Mouse (Mus musculus) gastrocnemius, adult 8-10 months (tissue): ENCODE data around the gene Dennd4b. TPM values are rescaled to one million over a fixed set of nuclear protein-coding genes. Genes with fewer than 3 reads are reported as not detected.
"Not testable (repeated sequence)": the region's sequence is repeated elsewhere in the genome, so short reads cannot be mapped to it uniquely, and the experiment has no call there.

ENCODE experiments used
- DNase-seq, 2 experiments: peaks; one replicate each; pipeline ENCODE4 v3.0.0; 2022; ENCODE audit warnings: low spot score in 2 of 2
- total RNA-seq, 4 experiments: library from RNA; stranded (reverse); gene quantifications; 2 replicates each; pipeline ENCODE4 v1.2.4; 2022

Dennd4b gene
- total RNA-seq, 4 experiments from 2014 or later: 76.0 to 106 (median 85.8) TPM

DNA sequence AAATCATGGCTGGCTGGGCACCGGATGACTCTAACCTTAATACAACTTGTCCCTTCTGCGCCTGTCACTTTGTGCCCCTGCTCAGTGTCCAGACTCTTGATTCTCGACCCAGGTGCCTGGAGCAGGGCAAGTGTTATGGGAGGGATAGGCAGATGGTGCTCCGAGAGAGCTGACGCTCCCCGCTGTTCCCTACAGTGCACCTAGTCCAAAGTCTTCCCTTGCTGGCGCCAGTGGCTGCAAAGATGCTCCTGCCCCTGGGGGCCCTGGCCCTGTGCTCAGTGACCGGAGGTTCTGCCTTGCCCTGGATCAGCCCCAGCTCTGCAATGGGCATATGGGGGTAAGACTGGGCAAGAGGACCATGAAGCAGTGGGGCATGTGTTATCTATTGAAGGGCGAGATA, 12.8 kb downstream of the Dennd4b start:
- DNase-seq: no peak

DNA sequence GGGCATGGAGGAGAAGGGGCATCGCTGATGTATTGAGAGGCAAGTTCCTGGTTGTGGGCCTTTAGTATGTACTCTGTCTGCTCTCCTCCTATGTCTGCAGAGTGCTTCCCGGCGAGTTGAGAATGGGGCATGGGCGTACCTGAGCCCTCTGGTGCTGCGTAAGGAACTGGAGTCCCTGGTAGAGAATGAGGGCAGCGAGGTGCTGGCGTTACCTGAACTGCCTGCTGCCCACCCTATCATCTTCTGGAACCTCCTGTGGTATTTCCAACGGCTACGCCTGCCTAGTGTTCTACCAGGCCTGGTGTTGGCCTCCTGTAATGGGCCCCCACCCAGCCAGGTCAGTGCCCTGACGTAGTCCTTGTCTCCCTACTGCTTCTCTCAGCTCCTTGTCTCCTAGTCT, 13.2 kb downstream of the Dennd4b start:
- DNase-seq: no peak

DNA sequence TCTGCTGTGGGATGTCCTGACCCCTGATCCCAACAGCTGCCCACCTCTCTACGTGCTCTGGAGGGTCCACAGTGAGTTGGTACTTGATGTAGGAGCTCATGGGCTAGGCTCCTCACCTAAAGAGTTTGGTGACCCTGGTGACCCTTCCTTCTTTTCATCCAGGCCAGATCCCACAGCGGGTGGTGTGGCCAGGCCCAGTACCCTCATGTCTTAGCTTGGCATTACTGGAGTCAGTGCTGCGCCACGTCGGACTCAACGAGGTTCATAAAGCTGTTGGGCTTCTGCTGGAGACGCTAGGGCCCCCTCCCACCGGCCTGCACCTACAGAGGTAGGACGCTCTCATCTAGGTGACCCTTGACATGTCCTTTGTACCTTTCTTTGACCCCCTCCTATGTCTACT, 14.2 kb downstream of the Dennd4b start:
- DNase-seq: no peak

GRCm38 (mm10) chr3:90279743-90280142, 14.8 kb downstream of the Dennd4b start:
- no peak for DNase-seq

GRCm38 (mm10) chr3:90280708-90281107, 15.7 kb downstream of the Dennd4b start:
- no peak for DNase-seq

DNA sequence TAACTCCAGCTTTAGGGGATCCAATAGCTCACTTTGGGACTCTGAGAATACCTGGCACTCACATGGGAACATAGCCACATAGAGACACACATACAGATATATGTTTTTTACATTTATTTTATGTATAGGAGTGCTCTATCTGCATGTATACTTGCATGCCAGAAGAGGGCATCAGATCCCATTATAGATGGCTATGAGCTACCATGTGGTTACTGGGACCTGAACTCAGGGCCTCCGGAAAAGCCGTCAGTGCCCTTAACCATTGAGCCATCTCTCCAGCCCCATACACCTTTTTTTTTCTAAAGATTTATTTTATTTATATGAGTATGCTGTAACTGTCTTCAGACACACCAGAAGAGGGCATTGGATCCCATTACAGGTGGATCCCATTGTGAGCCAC, 19.2 kb downstream of the Dennd4b start:
- DNase-seq: no peak

GRCm38 (mm10) chr3:90289403-90289802, 24.4 kb downstream of the Dennd4b start:
- not testable (repeated sequence) for DNase-seq

DNA sequence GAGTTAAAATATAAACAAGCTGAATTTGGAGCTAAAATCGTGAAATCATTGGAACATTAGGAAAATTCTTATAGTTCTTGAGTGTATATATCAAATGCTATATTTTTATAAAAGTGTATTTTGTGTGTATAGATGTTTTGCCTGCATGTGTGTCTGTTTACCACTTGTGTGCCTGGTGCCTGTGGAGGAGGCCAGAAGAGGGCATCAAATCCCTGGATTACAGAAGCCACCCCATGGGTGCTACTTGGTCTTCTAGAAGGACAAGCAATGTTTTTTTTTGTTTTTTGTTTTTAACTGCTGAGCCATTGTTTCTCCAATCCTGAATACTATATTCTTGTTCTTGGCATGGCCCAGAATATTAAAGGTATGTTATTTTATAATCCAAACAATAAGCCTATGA, 25.6 kb downstream of the Dennd4b start:
- DNase-seq: no peak

DNA sequence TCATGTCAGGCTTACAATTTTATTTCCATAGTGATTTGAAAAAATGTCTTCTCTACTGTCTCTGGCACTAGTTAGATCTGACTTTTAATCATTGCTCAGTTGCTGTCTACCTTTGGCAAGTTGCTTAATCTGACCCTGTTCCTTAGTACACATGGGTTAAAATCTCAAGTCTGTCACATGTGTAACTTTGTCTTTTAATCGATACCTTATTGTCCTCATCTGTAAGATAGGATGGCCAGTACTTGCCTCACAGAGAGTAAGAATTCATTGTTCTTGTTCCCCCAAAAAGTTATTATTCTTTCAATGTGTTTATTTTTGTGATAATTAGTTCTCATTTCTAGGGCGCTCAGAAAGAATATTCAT, 27.0 kb downstream of the Dennd4b start:
- DNase-seq: no peak

GRCm38 (mm10) chr3:90292345-90293275, 27.6 kb downstream of the Dennd4b start, which contains the start of gene Gatad2b:
Gatad2b (plus strand) TSS chr3:90293178.
- peak; percentile 97 to 99 for DNase-seq

DNA sequence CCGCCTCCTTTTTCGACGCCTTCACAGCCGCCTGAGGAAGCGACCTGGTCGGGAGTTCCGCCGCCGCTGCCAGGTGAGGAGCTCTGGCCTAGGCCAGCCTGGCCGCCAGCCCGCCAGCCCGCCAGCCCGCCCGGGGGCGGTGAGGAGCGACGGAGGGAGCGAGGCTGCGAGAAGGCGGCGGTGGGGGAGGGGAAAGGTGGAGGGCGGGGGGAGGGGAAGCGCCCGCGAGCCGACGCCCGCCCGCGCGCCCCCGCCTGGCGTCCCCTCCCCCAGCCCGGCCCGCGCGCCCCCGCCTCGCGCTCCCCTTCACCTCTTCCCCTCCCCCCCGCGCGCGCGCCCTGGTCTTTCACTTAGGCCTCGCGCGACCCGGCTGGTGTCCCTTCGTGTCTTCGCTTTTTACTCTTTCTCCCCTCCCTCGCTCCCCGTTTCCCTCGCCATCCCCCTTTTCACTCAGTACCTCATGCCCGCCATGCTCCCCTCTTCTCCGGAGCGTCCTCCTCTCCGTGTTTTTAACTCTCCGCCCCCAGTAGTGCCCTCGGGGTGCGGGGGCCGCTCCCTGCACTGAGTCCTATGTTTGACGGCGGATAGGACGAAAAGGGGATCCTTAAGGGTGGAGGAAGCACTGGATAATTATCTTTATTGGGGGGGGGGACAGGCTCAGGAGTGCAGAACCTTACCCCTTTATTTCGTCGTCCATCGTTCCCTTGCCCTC, 28.5 kb downstream of the Dennd4b start:
- DNase-seq: peak; percentile 19 to 24

GRCm38 (mm10) chr3:90294064-90294440, 29.1 kb downstream of the Dennd4b start:
- no peak for DNase-seq

GRCm38 (mm10) chr3:90294651-90295050, 29.7 kb downstream of the Dennd4b start:
- DNase-seq: no peak

- no peak for DNase-seq
Observed at GRCm38 (mm10) chr3:90305801-90306200, 40.8 kb downstream of the Dennd4b start.

DNA sequence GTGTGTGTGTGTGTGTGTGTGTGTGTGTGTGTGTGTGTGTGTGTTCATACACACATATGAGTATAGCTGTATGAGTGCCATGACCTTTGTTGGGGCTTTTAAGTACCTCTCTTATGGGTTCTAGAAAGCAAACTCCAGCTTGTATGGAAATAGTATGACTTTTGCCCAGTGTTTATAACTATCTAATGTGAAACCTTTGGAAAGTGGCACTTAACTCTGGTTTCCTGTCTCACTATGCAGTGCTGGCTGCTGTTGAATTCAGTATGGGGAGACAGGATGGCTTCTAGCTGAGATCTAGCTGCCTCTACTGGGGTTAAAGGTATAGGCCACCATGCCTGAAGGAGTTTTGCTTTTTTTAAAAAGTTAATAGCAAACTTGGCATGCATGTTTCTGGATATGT, 44.6 kb downstream of the Dennd4b start:
- DNase-seq: no peak

GRCm38 (mm10) chr3:90313367-90313766, 48.4 kb downstream of the Dennd4b start:
- DNase-seq: no peak

DNA sequence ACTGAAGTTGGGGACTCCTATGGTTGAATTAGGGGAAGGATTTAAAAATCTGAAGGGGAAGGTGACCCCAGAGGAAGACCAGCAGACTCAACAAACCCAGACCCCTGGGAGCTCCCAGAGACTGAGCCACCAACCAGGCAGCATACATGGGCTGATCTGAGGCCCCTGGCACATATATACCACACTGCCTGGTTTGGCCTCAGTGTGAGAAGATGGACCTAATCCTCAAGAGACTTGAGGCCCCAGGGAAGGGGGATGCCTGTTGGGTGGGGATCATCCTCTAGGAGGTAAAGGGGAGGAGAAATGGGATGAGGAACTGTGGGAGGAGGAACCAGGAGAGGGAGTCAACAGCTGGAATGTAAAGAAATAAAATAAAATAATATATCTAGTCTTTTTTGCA, 49.3 kb downstream of the Dennd4b start:
- DNase-seq: no peak

DNA sequence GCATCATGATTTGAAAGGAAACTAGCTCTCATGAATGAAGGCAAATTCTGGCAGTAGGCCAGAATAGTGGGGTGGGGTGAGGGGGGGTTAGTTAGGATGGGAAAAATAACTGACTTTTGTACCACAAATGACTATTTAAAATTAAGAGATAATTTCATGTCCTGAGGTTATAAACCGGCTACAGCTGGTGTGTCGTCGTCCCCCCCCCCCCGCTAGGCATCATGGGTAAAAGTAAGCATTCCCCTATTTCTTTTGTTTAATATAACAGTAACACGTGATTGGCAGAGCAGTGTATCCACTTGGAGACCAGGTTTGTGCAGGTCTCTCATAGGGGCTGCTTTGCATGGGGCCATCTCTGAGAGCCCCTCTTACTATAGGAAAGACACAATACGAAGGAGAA, 57.3 kb downstream of the Dennd4b start:
- DNase-seq: no peak

DNA sequence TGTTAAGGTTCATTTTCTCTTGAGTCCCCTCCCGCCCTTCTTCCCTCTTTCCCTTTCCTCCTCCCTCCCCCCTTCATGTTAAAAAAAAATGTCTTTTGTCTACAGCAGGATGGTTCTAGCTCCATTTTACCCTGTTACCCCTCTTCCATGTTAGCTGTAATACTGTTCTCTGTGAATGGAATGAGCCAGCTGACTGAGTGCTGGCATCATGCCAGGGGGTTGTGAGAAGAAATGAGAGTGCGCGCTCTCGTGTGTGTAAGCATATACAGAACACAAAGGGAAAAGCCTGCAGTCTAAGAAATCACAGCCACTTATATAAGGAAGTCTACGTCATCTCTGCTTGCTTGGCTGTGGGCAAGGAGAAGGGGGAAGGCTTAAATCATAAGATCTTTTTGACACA, 58.1 kb downstream of the Dennd4b start:
- peak; percentile 24 to 41 for DNase-seq
